Mouse (Mus musculus) heart, embryonic 13.5 days (tissue): ENCODE results near the gene Cdc14a. TPM values are rescaled to one million over a fixed set of nuclear protein-coding genes. Genes with fewer than 3 reads are reported as not detected.
A peak's percentile ranks its signal among the peaks of the same experiment; 100 is the strongest.

Experiments used
- ATAC-seq: fragments of 200-750 bp; cut with Nextera tagmentation; 2 replicates; pipeline ENCODE4 v1.8.0; 2017; ENCODE audit warnings: moderate TSS enrichment; ENCODE audit not compliant: insufficient number of reproducible peaks, low FRiP score, low TSS enrichment; ENCODE audit errors: extremely low read depth
- H3K27ac ChIP-seq: fragments of 300-500 bp; sonication (generic); replicated peaks from 2 replicates; pipeline ENCODE4 v1.5.1; 2015; ENCODE audit warnings: moderate library complexity, mild to moderate bottlenecking, inconsistent platforms
- H3K27me3 ChIP-seq: fragments of 300-500 bp; sonication (generic); replicated peaks from 2 replicates; pipeline ENCODE4 v1.6.1; 2015; ENCODE audit warnings: mild to moderate bottlenecking, inconsistent platforms
- H3K36me3 ChIP-seq: fragments of 300-500 bp; sonication (generic); 2 replicates; pipeline ENCODE4 v1.6.1; 2015; ENCODE audit warnings: mild to moderate bottlenecking, inconsistent platforms
- H3K4me1 ChIP-seq: fragments of 300-500 bp; sonication (generic); 2 replicates; pipeline ENCODE4 v1.6.1; 2015; ENCODE audit warnings: inconsistent platforms
- H3K4me2 ChIP-seq: fragments of 300-500 bp; sonication (generic); 2 replicates; pipeline ENCODE4 v1.6.1; 2015; ENCODE audit warnings: inconsistent platforms, mild to moderate bottlenecking, moderate library complexity
- H3K4me3 ChIP-seq: fragments of 300-500 bp; sonication (generic); 2 replicates; pipeline ENCODE4 v1.5.1; 2015; ENCODE audit warnings: moderate library complexity, mild to moderate bottlenecking, inconsistent platforms
- H3K9ac ChIP-seq: fragments of 300-500 bp; sonication (generic); 2 replicates; pipeline ENCODE4 v1.6.1; 2015; ENCODE audit warnings: inconsistent platforms, mild to moderate bottlenecking, moderate library complexity
- H3K9me3 ChIP-seq: fragments of 300-500 bp; sonication (generic); 2 replicates; pipeline ENCODE4 v1.6.1; 2016; ENCODE audit warnings: inconsistent platforms
- WGBS: fragments of 180-500 bp; shearing (Covaris S2); methylation state at CpG from one replicate; pipeline ENCODE4 v1.1.7; 2015; ENCODE audit warnings: mixed read lengths; 5-methylcytosine and 5-hydroxymethylcytosine counted together
- polyA plus RNA-seq: library from polyadenylated mRNA; unstranded; fragments of >200 nt; fragmentation: Nextera tagmentation; extraction: Ambion mirVana; gene quantifications from 2 replicates; pipeline ENCODE4 v1.2.1, GENCODE M21; 2015

Cdc14a gene
- polyA plus RNA-seq, 1 experiment from 2014 or later = 3.6 TPM

DNA sequence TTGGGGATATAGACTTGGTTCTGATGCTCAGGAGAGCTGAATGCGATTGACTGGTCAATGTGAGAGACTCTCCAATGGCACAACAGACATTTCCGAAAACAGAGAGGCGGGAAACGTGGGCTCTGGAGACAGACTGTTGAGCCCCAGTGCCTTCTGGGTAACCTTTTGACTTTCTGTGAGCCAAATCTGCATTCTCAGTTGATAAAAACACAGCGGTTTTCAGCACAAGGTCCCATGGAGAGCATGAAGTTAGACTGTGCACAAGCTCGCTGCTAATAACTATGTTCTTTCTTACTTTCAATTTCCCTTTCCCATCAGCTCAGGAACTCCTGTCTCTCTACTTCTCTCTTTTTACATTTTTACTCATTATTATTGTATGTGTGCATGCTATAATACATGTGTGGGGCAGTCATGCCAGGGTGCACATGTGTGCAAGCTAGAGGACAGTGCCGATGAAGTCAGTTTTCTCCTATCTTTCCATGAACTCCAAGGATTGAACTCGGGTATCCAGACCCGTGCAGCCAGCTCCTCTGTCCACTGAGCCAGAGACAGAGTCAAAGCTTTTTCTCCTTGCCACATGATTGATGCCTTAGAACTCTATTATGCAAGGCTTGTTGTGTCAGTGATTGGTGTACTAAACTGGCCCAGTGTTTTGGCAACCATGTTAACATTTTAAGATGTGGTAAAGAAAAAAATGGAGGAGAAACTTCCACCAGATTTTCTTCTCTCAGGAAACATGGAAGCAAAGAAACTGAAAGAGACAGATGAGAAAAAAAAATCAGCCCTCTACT lies 13.2 kb upstream of the Cdc14a start:
- H3K4me3 ChIP-seq = no peak overlapping the region
- no peak overlapping the region for H3K27ac ChIP-seq
- no peaks in the 10 kb centered on the region for H3K27me3 ChIP-seq
- no peak overlapping the region for H3K4me2 ChIP-seq
- no peak for ATAC-seq
- no peak overlapping the region for H3K9ac ChIP-seq
- 75% methylated on average over 9 of the region's 9 CpGs for WGBS
- H3K36me3 ChIP-seq = no peaks in the 10 kb centered on the region
- no peaks in the 10 kb centered on the region for H3K9me3 ChIP-seq
- no peaks in the 10 kb centered on the region for H3K4me1 ChIP-seq

DNA sequence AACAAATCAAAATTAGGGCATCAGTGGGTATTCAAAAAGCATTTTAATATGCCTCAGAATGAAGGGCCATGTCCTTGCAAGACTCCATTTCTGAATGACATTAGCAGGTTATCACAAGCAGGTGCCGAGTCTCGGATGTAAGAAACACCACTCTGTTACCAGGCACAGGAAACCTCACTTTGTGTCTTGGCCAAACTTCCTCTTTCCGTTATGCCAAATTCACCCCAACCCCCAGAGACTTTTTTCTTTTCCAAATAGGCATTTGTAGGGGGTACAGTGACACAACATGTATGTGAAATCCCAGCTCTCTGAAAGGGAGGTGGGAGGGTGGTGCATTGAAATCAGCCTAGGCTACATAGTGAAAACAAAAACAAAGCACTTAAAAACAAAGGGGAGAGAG lies 12.3 kb upstream of the Cdc14a start:
- Histone ChIP-seq H3K4me1 (no peaks in the 10 kb centered on the region), H3K36me3 (no peaks in the 10 kb centered on the region), H3K4me2 (no peak overlapping the region), H3K27ac (no peak overlapping the region), H3K9me3 (no peaks in the 10 kb centered on the region), H3K9ac (no peak overlapping the region), H3K27me3 (no peaks in the 10 kb centered on the region), H3K4me3 (no peak overlapping the region)
- 73% methylated on average over 3 of the region's 3 CpGs for WGBS
- no peak for ATAC-seq

DNA sequence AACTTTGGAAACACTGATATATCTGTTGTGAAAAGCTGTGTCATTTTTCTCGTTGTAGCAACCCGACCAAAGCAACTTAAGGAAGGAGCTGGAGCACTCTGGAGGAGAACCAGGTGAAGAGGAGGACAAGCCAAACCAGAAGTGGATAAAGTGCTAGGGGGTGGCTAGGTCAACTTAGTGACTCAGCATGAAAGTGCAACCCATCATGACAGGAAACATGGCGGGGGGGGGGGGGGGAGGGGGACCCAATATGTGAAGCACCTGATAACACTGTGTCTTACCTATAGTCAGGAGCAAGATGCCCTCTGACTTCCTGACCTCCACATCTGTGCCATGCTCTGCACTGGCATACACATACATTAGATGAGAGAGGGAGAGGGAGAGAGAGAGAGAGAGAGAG lies 10.9 kb upstream of the Cdc14a start:
- Histone ChIP-seq H3K27ac (no peak overlapping the region), H3K4me2 (no peak overlapping the region)
- ATAC-seq = no peak

DNA sequence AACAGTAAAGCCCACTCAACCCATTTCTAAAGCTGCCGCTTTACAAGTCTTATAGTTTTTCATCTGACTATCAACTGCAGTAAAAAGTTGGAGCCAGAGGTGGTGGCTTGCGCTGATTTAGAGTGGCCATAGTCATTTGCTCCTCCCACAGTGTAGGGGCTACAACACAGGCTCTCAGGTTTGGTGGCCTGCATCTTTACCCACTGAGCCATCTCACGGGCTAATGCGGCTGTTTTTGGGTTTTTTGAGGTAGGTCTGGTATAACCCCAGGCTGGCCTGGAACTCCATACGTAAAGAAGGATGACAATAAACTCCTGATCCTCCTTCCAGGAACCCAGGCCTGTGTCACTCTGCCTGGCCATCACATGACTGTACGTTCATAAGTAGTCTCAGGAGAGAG lies 2.1 kb upstream of the Cdc14a start:
- peaks cover 21% of the 10 kb centered on the region for H3K4me1 ChIP-seq
- H3K36me3 ChIP-seq = 0 out of 2 replicates have a peak, but pooled peaks cover 4% of the 10 kb centered on the region
- H3K9me3 ChIP-seq = no peaks in the 10 kb centered on the region
- no peak overlapping the region for H3K27ac ChIP-seq
- no peak overlapping the region for H3K4me2 ChIP-seq
- H3K4me3 ChIP-seq = no peak overlapping the region
- no peaks in the 10 kb centered on the region for H3K27me3 ChIP-seq
- ATAC-seq = no peak
- no peak overlapping the region for H3K9ac ChIP-seq
- WGBS = 93% methylated on average over 6 of the region's 6 CpGs

More for the DNA sequence above, 10.9 kb upstream of the Cdc14a start:
- Histone ChIP-seq H3K36me3 (no peaks in the 10 kb centered on the region), H3K27me3 (no peaks in the 10 kb centered on the region), H3K4me1 (no peaks in the 10 kb centered on the region), H3K9ac (no peak overlapping the region), H3K9me3 (no peaks in the 10 kb centered on the region), H3K4me3 (no peak overlapping the region)
- 72% methylated on average over 2 of the region's 3 CpGs for WGBS

DNA sequence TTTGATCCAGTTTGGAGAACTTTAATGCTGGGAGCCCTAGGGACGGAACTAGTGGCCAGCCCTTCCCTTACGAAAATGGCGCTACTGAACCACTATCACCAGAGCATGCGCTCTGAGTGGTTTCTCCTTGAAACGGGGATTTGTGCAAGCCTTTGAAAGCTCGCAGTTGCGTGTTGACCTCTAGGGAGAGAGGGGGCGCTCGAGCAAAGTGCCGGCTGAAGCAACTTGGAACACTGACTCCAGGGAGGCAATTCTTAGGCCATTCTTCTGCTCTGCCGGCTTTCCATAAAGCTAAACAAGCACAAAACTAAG lies 1.1 kb upstream of the Cdc14a start:
- under 1% methylated on average over 11 of the region's 11 CpGs for WGBS

DNA sequence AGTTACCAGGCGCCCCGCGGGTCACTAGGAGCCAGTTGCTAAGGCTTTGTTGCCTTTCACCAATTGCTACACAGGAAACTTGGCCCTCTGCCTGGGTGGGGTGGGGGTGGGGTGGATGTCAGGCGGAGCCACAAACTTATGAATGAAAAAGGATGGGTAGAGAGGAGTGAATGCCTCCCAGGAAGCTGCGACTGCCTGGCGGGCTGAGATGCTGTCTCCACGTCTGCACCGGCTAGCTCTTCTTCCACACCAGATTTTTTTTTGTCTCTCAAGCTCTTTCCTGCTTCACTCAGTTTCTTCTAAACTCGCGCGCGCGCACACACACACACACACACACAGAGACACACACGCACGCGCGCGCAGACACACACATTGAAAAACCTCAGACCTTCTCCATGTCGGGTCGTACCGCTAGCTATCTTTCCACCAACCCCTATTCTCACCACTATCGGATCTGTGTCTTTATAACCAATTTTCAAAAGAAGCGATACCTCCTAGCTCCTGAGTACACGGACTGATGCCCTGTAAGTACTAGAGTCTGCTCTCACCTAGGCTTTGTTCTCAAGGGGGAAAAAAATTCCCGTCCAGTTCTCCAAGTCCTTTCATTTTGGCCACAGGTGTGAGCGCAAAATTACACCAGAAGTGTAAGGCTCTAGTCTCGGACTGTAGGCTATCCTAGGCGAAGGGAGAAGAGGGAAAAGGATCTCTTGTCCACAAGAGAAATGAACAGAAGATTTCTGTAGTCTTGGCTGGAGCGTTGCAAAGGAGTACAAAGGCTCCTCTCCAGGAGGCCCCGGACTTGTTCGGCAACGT lies 534 bp upstream of the Cdc14a start:
- Histone ChIP-seq H3K4me3 (peak overlapping the region; percentile 98), H3K4me2 (peak overlapping the region; percentile 97), H3K9ac (peak overlapping the region; percentile 94), H3K4me1 (peaks cover 26% of the 10 kb centered on the region), H3K9me3 (no peaks in the 10 kb centered on the region), H3K27ac (peak overlapping the region; percentile 87), H3K36me3 (0 out of 2 replicates have a peak, but pooled peaks cover 4% of the 10 kb centered on the region), H3K27me3 (no peaks in the 10 kb centered on the region)
- under 1% methylated on average over 32 of the region's 32 CpGs for WGBS
- no peak for ATAC-seq

More for the DNA sequence above, 1.1 kb upstream of the Cdc14a start:
- Histone ChIP-seq H3K36me3 (0 out of 2 replicates have a peak, but pooled peaks cover 4% of the 10 kb centered on the region), H3K4me1 (peaks cover 23% of the 10 kb centered on the region), H3K27ac (peak overlapping the region; percentile 87), H3K9me3 (no peaks in the 10 kb centered on the region), H3K4me2 (peak overlapping the region; percentile 97), H3K27me3 (no peaks in the 10 kb centered on the region), H3K4me3 (peak overlapping the region; percentile 98), H3K9ac (peak overlapping the region; percentile 94)
- ATAC-seq = no peak; the same call in 1 of the 2 replicates

DNA sequence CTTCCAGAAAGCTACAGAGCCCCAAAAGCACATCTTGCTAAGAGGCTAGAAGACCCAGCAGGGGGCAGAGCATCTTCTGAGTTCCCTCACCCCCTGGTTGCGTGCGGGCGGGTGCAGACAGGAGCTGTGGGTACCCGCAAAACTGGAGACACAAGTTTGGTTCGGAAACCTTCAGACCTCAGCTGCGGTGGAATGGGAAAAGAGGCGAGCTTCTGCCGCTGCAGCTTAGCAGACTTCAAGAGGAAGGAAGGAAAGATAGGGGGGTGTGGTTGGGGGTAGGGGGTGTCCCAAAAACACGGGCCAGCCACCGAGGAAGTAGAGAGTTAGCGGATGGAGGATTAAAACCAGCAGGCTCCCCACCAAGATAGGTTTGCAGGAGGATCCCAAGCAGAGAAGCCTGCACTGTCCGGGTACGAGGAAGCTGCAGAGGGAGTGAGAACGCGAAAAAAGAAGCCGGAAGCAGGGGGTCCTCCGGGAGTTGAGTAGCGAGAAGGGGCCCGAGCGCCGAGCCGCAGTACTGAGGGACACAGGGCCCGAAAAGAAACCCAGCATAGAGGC lies 958 bp downstream of the Cdc14a start:
- Histone ChIP-seq H3K27me3 (no peaks in the 10 kb centered on the region), H3K27ac (peak overlapping the region; percentile 87), H3K9me3 (no peaks in the 10 kb centered on the region), H3K4me1 (peaks cover 26% of the 10 kb centered on the region), H3K9ac (peak overlapping the region; percentile 94), H3K4me3 (peak overlapping the region; percentile 98), H3K36me3 (peaks cover 11% of the 10 kb centered on the region), H3K4me2 (peak overlapping the region; percentile 97)
- ATAC-seq = no peak
- WGBS = under 1% methylated on average over 23 of the region's 23 CpGs

DNA sequence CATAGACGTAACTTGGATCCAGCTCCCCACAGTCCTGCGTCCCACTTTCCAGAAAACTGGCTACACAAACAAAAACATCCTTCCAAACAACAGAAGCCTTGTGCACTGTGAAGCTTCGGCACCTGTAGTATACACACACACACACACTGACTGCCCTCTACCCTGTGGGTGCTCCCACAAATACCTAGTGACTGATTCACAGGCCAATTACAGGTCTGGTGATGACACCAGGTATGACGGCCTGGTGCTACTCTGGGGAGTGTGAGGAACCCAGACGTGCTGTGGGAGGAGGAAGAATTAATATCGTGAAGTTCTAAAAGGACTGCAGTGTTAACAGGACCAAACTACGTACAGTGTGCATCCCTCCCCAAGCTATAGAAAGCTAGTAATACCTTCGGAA lies 1.8 kb downstream of the Cdc14a start:
- Histone ChIP-seq H3K9ac (peak overlapping the region; percentile 94; the same call in 1 of the 2 replicates), H3K4me1 (peaks cover 26% of the 10 kb centered on the region), H3K27ac (no peak overlapping the region), H3K4me3 (peak overlapping the region; percentile 98), H3K27me3 (no peaks in the 10 kb centered on the region), H3K9me3 (no peaks in the 10 kb centered on the region), H3K36me3 (peaks cover 18% of the 10 kb centered on the region), H3K4me2 (peak overlapping the region; percentile 97)
- 55% methylated on average over 8 of the region's 8 CpGs for WGBS
- ATAC-seq = no peak

DNA sequence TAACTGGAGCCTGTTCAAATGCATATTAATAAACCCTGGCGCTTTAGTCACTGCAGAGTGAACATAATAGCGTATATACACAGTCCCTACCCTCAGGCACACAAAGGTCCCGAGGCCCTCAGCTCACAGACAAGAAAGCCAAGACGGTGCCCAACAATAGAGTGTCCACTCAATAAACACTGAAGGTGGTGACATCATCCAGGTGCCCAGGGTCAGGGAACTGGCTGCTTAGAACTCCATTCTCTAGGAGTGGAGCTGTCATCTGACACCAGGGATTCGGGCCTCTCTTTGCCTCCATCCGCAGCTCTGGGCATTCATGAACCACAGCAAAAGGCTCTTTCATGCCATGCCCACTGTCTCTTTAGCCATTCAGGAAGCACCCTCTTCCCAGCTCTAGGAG lies 2.7 kb downstream of the Cdc14a start:
- no peak for ATAC-seq
- Histone ChIP-seq H3K27ac (no peak overlapping the region), H3K9ac (no peak overlapping the region), H3K4me2 (peak overlapping the region; percentile 97; the same call in 1 of the 2 replicates), H3K4me3 (no peak overlapping the region), H3K36me3 (peaks cover 27% of the 10 kb centered on the region), H3K27me3 (no peaks in the 10 kb centered on the region), H3K4me1 (peaks cover 26% of the 10 kb centered on the region), H3K9me3 (no peaks in the 10 kb centered on the region)
- 68% methylated on average over 6 of the region's 6 CpGs for WGBS

DNA sequence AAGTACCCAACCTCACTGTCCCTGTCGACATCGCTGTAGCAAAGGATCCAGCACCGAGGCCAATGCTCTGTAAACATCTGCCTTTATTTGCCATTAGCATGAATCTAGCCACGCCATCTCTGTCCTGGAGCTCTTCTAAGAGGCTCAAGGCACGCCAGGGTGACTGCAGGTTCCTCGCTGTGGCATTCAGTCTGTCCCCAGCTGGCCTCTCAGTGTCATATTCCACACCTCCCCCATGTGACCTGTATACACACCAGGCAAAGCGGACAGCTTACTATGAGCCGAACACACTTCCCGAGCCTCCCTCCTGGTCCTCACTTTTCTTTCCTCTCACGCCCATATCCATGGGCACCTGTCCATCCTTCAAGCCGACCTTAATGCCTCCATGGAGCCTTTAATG lies 4.0 kb downstream of the Cdc14a start:
- Histone ChIP-seq H3K9ac (no peak overlapping the region), H3K27ac (no peak overlapping the region), H3K36me3 (peaks cover 41% of the 10 kb centered on the region), H3K4me2 (no peak overlapping the region), H3K9me3 (no peaks in the 10 kb centered on the region), H3K27me3 (no peaks in the 10 kb centered on the region), H3K4me3 (no peak overlapping the region), H3K4me1 (peaks cover 21% of the 10 kb centered on the region)
- WGBS = 80% methylated on average over 11 of the region's 11 CpGs
- ATAC-seq = no peak

DNA sequence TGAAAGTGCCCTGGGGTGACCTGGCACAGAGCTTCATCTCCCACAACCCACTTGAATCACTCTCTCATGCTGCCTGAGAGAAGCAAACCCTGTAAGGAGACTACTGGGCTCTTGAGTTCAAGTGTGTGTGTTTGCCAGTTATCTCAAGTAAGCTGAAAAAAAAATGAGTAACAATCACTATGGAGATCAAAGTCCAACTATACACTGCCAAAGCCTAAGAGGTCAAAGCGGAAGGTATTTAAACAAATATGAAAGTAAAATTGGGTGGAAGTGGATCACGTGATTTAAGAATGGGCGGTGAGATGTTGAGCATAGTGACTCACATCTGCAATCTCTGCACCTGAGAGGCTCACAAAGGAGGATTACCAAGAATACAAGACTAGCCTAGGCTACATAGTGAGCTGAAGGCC lies 9.4 kb downstream of the Cdc14a start:
- H3K27me3 ChIP-seq = no peaks in the 10 kb centered on the region
- no peak overlapping the region for H3K9ac ChIP-seq
- peaks cover 39% of the 10 kb centered on the region for H3K36me3 ChIP-seq
- ATAC-seq = no peak
- H3K9me3 ChIP-seq = no peaks in the 10 kb centered on the region
- peaks cover 26% of the 10 kb centered on the region for H3K4me1 ChIP-seq
- no peak overlapping the region for H3K27ac ChIP-seq
- no peak overlapping the region for H3K4me2 ChIP-seq
- H3K4me3 ChIP-seq = no peak overlapping the region
- WGBS = 86% methylated on average over 3 of the region's 3 CpGs
